Mouse (Mus musculus) limb, embryonic 14.5 days (tissue): ENCODE data around the gene Ppt1. TPM values are rescaled to one million over a fixed set of nuclear protein-coding genes. Genes with fewer than 3 reads are reported as not detected.

ENCODE experiments used
- ATAC-seq: fragments of 200-750 bp; cut with Nextera tagmentation; 2 replicates; pipeline ENCODE4 v1.8.0; 2017; ENCODE audit warnings: low read depth, moderate number of reproducible peaks, moderate TSS enrichment; ENCODE audit not compliant: low FRiP score
- DNase-seq: peaks from one replicate; pipeline ENCODE4 v3.0.0-alpha.2; 2015; ENCODE audit warnings: low spot score
- H3K27ac ChIP-seq: fragments of 300-500 bp; sonication (generic); replicated peaks from 2 replicates; pipeline ENCODE4 v1.5.1; 2014; ENCODE audit warnings: low read depth, mild to moderate bottlenecking, low read length, moderate library complexity, mixed read lengths
- H3K27me3 ChIP-seq: fragments of 300-500 bp; sonication (generic); 2 replicates; pipeline ENCODE4 v1.6.1; 2014; ENCODE audit warnings: low read length, mixed read lengths; ENCODE audit not compliant: control insufficient read depth, insufficient read depth
- H3K36me3 ChIP-seq: fragments of 300-500 bp; sonication (generic); 2 replicates; pipeline ENCODE4 v1.6.1; 2014; ENCODE audit warnings: mild to moderate bottlenecking, low read length, moderate library complexity, mixed read lengths; ENCODE audit not compliant: control insufficient read depth, insufficient read depth
- H3K4me1 ChIP-seq: fragments of 300-500 bp; sonication (generic); 2 replicates; pipeline ENCODE4 v1.6.1; 2014; ENCODE audit warnings: antibody characterized with exemption, low read length, mixed read lengths; ENCODE audit not compliant: control insufficient read depth, insufficient read depth
- H3K4me2 ChIP-seq: fragments of 300-500 bp; sonication (generic); replicated peaks from 2 replicates; pipeline ENCODE4 v1.6.1; 2014; ENCODE audit warnings: low read depth, mild to moderate bottlenecking, low read length, moderate library complexity; ENCODE audit not compliant: severe bottlenecking
- H3K4me3 ChIP-seq: fragments of 300-500 bp; sonication (generic); replicated peaks from 2 replicates; pipeline ENCODE4 v1.5.1; 2014; ENCODE audit warnings: low read length
- H3K9ac ChIP-seq: fragments of 300-500 bp; sonication (generic); 2 replicates; pipeline ENCODE4 v1.6.1; 2014; ENCODE audit warnings: mild to moderate bottlenecking, low read depth, low read length, moderate library complexity; ENCODE audit not compliant: severe bottlenecking
- H3K9me3 ChIP-seq: fragments of 300-500 bp; sonication (generic); 2 replicates; pipeline ENCODE4 v1.6.1; 2016; ENCODE audit warnings: low read length; ENCODE audit not compliant: control insufficient read depth
- POLR2A ChIP-seq: fragments of 200-500 bp; IDR thresholded peaks from 2 replicates; pipeline ENCODE4 v1.8.0; 2012; ENCODE audit warnings: inconsistent platforms, mild to moderate bottlenecking, moderate library complexity, borderline replicate concordance; ENCODE audit not compliant: insufficient read depth, insufficient read length; ENCODE audit errors: extremely low read depth
- WGBS: fragments of 180-500 bp; shearing (Covaris S2); extraction: QIAGEN DNeasy Blood & Tissue Kit; methylation state at CpG from one replicate; pipeline ENCODE4 v1.1.7; 2014; 5-methylcytosine and 5-hydroxymethylcytosine counted together
- polyA plus RNA-seq, 2 experiments: library from polyadenylated mRNA; depleted of rRNA in 1 of 2; stranded (reverse) in 1 of 2; unstranded in 1 of 2; fragments of >200 nt; fragmentation: Nextera tagmentation in 1 of 2; extraction: Ambion mirVana in 1 of 2; gene quantifications; 2 replicates each; pipeline versions ENCODE4 v1.2.1 to v1.2.3; 2012 to 2014

Ppt1 gene
- polyA plus RNA-seq (2012; rRNA removed) (58.1 and 68.8 TPM in 2 replicates), polyA plus RNA-seq (2014; fragmentation: Nextera tagmentation; extraction: Ambion mirVana) (76.0 and 79.5 TPM in 2 replicates)

- Histone ChIP-seq H3K27me3 (no peaks in the 10 kb centered on the region), H3K4me1 (peaks cover 4% of the 10 kb centered on the region; the same call in 1 of the 2 replicates), H3K4me3 (peak within 1 kb of the TSS; percentile 64), H3K9ac (peak within 1 kb of the TSS; percentile 69), H3K27ac (no peak within 1 kb of the TSS), H3K9me3 (no peaks in the 10 kb centered on the region), H3K36me3 (no peaks in the 10 kb centered on the region; the same call in 1 of the 2 replicates), H3K4me2 (peak within 1 kb of the TSS; percentile 69)
- 3% methylated on average over 31 of the region's 31 CpGs for WGBS
- ATAC-seq (peak; percentile 92), DNase-seq (peak; percentile 96)
- TF ChIP-seq POLR2A: 0 out of 2 replicates have a peak, but pooled peaks have one; percentile 56
Observed at GRCm38 (mm10) chr4:122835530-122836402, at the start of gene Ppt1. Gene Ppt1 (plus strand): TSS chr4:122836242.

- Histone ChIP-seq H3K36me3 (no peaks in the 10 kb centered on the region), H3K27ac (no peak overlapping the region), H3K4me3 (no peak overlapping the region), H3K9ac (no peak overlapping the region), H3K4me1 (no peaks in the 10 kb centered on the region), H3K27me3 (no peaks in the 10 kb centered on the region), H3K9me3 (no peaks in the 10 kb centered on the region), H3K4me2 (no peak overlapping the region)
- no peak for TF ChIP-seq POLR2A
- 69% methylated on average over 4 of the region's 4 CpGs for WGBS
- DNase-seq (no peak), ATAC-seq (no peak)
Observed at GRCm38 (mm10) chr4:122789335-122790089, 46.5 kb upstream of the Ppt1 start.

GRCm38 (mm10) chr4:122808108-122808507 lies 27.9 kb upstream of the Ppt1 start:
- ATAC-seq (no peak), DNase-seq (peak; percentile 63)
- Histone ChIP-seq H3K27me3 (no peaks in the 10 kb centered on the region), H3K4me1 (no peaks in the 10 kb centered on the region), H3K9me3 (no peaks in the 10 kb centered on the region), H3K36me3 (no peaks in the 10 kb centered on the region), H3K27ac (no peak overlapping the region), H3K4me3 (no peak overlapping the region), H3K4me2 (no peak overlapping the region), H3K9ac (no peak overlapping the region)
- no peak for TF ChIP-seq POLR2A
- whole genome bisulfite sequencing: 27% methylated on average over 4 of the region's 4 CpGs

- Histone ChIP-seq H3K9me3 (no peaks in the 10 kb centered on the region), H3K4me2 (no peak overlapping the region), H3K9ac (no peak overlapping the region), H3K36me3 (no peaks in the 10 kb centered on the region), H3K4me3 (no peak overlapping the region), H3K27me3 (no peaks in the 10 kb centered on the region), H3K4me1 (no peaks in the 10 kb centered on the region), H3K27ac (no peak overlapping the region)
- 56% methylated on average over 1 of the region's 1 CpGs for WGBS
- no peak for TF ChIP-seq POLR2A
- no peak for DNase-seq
- no peak for ATAC-seq
Observed at GRCm38 (mm10) chr4:122811180-122811579, 24.9 kb upstream of the Ppt1 start.

GRCm38 (mm10) chr4:122811824-122812223 lies 24.2 kb upstream of the Ppt1 start:
- Histone ChIP-seq H3K36me3 (no peaks in the 10 kb centered on the region), H3K4me3 (no peak overlapping the region)
- 68% methylated on average over 2 of the region's 2 CpGs for WGBS

More at GRCm38 (mm10) chr4:122811824-122812223, 24.2 kb upstream of the Ppt1 start:
- ATAC-seq (no peak), DNase-seq (no peak)
- no peak for TF ChIP-seq POLR2A
- no peak overlapping the region for H3K4me2 ChIP-seq
- no peaks in the 10 kb centered on the region for H3K9me3 ChIP-seq
- no peaks in the 10 kb centered on the region for H3K4me1 ChIP-seq
- H3K27ac ChIP-seq: no peak overlapping the region
- H3K27me3 ChIP-seq: no peaks in the 10 kb centered on the region
- H3K9ac ChIP-seq: no peak overlapping the region
